Mouse (Mus musculus) limb, embryonic 14.5 days (tissue): ENCODE results near the gene Mars. TPM values are rescaled to one million over a fixed set of nuclear protein-coding genes. Genes with fewer than 3 reads are reported as not detected.

Source experiments
- ATAC-seq: fragments of 200-750 bp; cut with Nextera tagmentation; 2 replicates; pipeline ENCODE4 v1.8.0; 2017; ENCODE audit warnings: low read depth, moderate number of reproducible peaks, moderate TSS enrichment; ENCODE audit not compliant: low FRiP score
- DNase-seq: peaks from one replicate; pipeline ENCODE4 v3.0.0-alpha.2; 2015; ENCODE audit warnings: low spot score
- H3K27ac ChIP-seq: fragments of 300-500 bp; sonication (generic); replicated peaks from 2 replicates; pipeline ENCODE4 v1.5.1; 2014; ENCODE audit warnings: low read depth, mild to moderate bottlenecking, low read length, moderate library complexity, mixed read lengths
- H3K27me3 ChIP-seq: fragments of 300-500 bp; sonication (generic); 2 replicates; pipeline ENCODE4 v1.6.1; 2014; ENCODE audit warnings: low read length, mixed read lengths; ENCODE audit not compliant: control insufficient read depth, insufficient read depth
- H3K36me3 ChIP-seq: fragments of 300-500 bp; sonication (generic); 2 replicates; pipeline ENCODE4 v1.6.1; 2014; ENCODE audit warnings: mild to moderate bottlenecking, low read length, moderate library complexity, mixed read lengths; ENCODE audit not compliant: control insufficient read depth, insufficient read depth
- H3K4me1 ChIP-seq: fragments of 300-500 bp; sonication (generic); 2 replicates; pipeline ENCODE4 v1.6.1; 2014; ENCODE audit warnings: antibody characterized with exemption, low read length, mixed read lengths; ENCODE audit not compliant: control insufficient read depth, insufficient read depth
- H3K4me2 ChIP-seq: fragments of 300-500 bp; sonication (generic); replicated peaks from 2 replicates; pipeline ENCODE4 v1.6.1; 2014; ENCODE audit warnings: low read depth, mild to moderate bottlenecking, low read length, moderate library complexity; ENCODE audit not compliant: severe bottlenecking
- H3K4me3 ChIP-seq: fragments of 300-500 bp; sonication (generic); replicated peaks from 2 replicates; pipeline ENCODE4 v1.5.1; 2014; ENCODE audit warnings: low read length
- H3K9ac ChIP-seq: fragments of 300-500 bp; sonication (generic); 2 replicates; pipeline ENCODE4 v1.6.1; 2014; ENCODE audit warnings: mild to moderate bottlenecking, low read depth, low read length, moderate library complexity; ENCODE audit not compliant: severe bottlenecking
- H3K9me3 ChIP-seq: fragments of 300-500 bp; sonication (generic); 2 replicates; pipeline ENCODE4 v1.6.1; 2016; ENCODE audit warnings: low read length; ENCODE audit not compliant: control insufficient read depth
- POLR2A ChIP-seq: fragments of 200-500 bp; IDR thresholded peaks from 2 replicates; pipeline ENCODE4 v1.8.0; 2012; ENCODE audit warnings: inconsistent platforms, mild to moderate bottlenecking, moderate library complexity, borderline replicate concordance; ENCODE audit not compliant: insufficient read depth, insufficient read length; ENCODE audit errors: extremely low read depth
- WGBS: fragments of 180-500 bp; shearing (Covaris S2); extraction: QIAGEN DNeasy Blood & Tissue Kit; methylation state at CpG from one replicate; pipeline ENCODE4 v1.1.7; 2014; 5-methylcytosine and 5-hydroxymethylcytosine counted together
- polyA plus RNA-seq, 2 experiments: library from polyadenylated mRNA; depleted of rRNA in 1 of 2; stranded (reverse) in 1 of 2; unstranded in 1 of 2; fragments of >200 nt; fragmentation: Nextera tagmentation in 1 of 2; extraction: Ambion mirVana in 1 of 2; gene quantifications; 2 replicates each; pipeline versions ENCODE4 v1.2.1 to v1.2.3; 2012 to 2014

The Mars gene
- polyA plus RNA-seq, 2 experiments, result 79.8 to 114 TPM

GRCm38 (mm10) chr10:127295986-127296794, 15.4 kb downstream of the Mars start:
- no peaks in the 10 kb centered on the region for H3K9me3 ChIP-seq
- TF ChIP-seq POLR2A, result no peak
- no peak overlapping the region for H3K4me2 ChIP-seq
- DNase-seq (no peak), ATAC-seq (no peak)
- H3K4me3 ChIP-seq, result no peak overlapping the region
- peaks cover 11% of the 10 kb centered on the region for H3K4me1 ChIP-seq
- H3K36me3 ChIP-seq, result peaks cover 88% of the 10 kb centered on the region
- no peak overlapping the region for H3K27ac ChIP-seq
- WGBS, result 90% methylated on average over 24 of the region's 24 CpGs
- H3K27me3 ChIP-seq, result no peaks in the 10 kb centered on the region
- H3K9ac ChIP-seq, result no peak overlapping the region

DNA sequence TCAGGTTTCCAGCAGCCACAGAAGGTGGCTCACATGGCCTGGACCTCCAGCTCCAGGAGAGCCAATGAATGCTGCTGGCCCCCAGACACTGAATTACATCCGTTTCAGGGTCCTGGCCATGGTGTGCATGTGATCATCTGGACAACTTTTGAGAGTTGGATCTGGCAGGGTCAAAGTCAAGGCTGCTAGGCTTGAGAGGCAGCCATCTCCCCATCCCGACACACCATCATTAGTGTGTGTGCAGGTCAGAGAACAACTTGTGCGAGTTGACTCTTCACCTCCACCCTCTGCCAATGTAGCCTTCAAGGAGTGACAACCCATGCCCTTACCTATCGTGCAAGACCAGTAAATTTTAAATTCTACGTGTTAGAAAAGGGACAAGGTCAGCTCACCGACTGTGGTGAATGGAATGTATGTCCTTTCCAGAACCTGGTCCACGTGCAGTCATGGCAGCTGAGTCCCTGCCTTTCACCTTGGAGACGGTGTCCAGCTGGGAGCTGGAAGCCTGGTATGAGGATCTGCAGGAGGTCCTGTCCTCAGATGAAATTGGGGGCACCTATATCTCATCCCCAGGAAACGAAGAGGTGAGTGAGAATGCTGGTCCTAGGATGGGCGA, 16.6 kb downstream of the Mars start:
- Histone ChIP-seq H3K9me3 (no peaks in the 10 kb centered on the region), H3K4me2 (no peak overlapping the region), H3K4me1 (peaks cover 11% of the 10 kb centered on the region), H3K27ac (no peak overlapping the region), H3K36me3 (peaks cover 78% of the 10 kb centered on the region), H3K9ac (no peak overlapping the region), H3K27me3 (no peaks in the 10 kb centered on the region), H3K4me3 (no peak overlapping the region)
- 88% methylated on average over 10 of the region's 10 CpGs for WGBS
- DNase-seq (no peak), ATAC-seq (no peak)
- TF ChIP-seq POLR2A, result no peak

GRCm38 (mm10) chr10:127293590-127294113, 17.9 kb downstream of the Mars start:
- DNase-seq (no peak), ATAC-seq (no peak)
- Histone ChIP-seq H3K36me3 (peaks cover 64% of the 10 kb centered on the region), H3K4me1 (peaks cover 19% of the 10 kb centered on the region), H3K27ac (no peak overlapping the region), H3K9ac (no peak overlapping the region), H3K27me3 (no peaks in the 10 kb centered on the region), H3K4me2 (no peak overlapping the region), H3K4me3 (no peak overlapping the region), H3K9me3 (no peaks in the 10 kb centered on the region)
- no peak for TF ChIP-seq POLR2A
- 84% methylated on average over 3 of the region's 3 CpGs for WGBS

DNA sequence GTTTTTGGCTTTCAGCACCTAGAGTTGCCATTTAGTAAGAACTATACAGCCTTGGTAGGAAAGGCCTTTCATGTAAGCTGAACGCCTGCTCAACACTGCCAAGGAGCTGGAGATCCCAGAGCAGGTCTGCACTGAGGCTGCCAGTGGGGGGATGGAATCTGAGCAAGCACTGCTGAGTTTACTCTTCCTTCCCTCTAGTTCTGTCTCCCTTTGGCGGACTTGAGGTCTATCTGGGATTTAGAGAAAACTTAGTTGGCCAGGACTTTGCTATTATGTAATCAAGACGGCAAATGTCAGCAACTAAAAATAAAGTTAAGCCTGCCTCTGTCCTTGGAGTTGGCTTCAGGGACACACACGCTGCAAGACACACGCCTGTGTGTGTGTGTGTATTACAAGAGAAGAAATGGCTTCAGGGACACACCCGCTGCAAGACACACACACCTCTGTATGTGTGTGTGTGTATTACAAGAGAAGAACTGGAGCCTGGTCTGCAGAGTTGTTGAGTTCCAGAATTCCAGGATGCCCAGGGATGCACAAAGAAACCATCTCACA, 18.5 kb downstream of the Mars start:
- Histone ChIP-seq H3K4me2 (no peak overlapping the region), H3K27ac (no peak overlapping the region), H3K4me3 (no peak overlapping the region), H3K27me3 (no peaks in the 10 kb centered on the region), H3K4me1 (peaks cover 19% of the 10 kb centered on the region), H3K9me3 (no peaks in the 10 kb centered on the region), H3K36me3 (peaks cover 60% of the 10 kb centered on the region), H3K9ac (no peak overlapping the region)
- DNase-seq (no peak), ATAC-seq (no peak)
- no peak for TF ChIP-seq POLR2A
- WGBS, result 83% methylated on average over 6 of the region's 6 CpGs

GRCm38 (mm10) chr10:127291881-127292638, 19.5 kb downstream of the Mars start:
- Histone ChIP-seq H3K4me3 (peak overlapping the region; percentile 72), H3K27me3 (no peaks in the 10 kb centered on the region), H3K4me2 (peak overlapping the region; percentile 92), H3K27ac (no peak overlapping the region), H3K36me3 (peaks cover 54% of the 10 kb centered on the region), H3K9me3 (no peaks in the 10 kb centered on the region), H3K4me1 (peaks cover 28% of the 10 kb centered on the region), H3K9ac (0 out of 2 replicates have a peak overlapping the region, but pooled peaks have one; percentile 4)
- TF ChIP-seq POLR2A, result no peak
- 58% methylated on average over 5 of the region's 5 CpGs for WGBS
- ATAC-seq, result no peak
- no peak for DNase-seq
